Mouse (Mus musculus): Measurements from ENCODE around the gene Mypop. TPM values are rescaled to one million over a fixed set of nuclear protein-coding genes. Genes with fewer than 3 reads are reported as not detected.

The Mypop gene
- polyA plus RNA-seq, 1 experiment from 2014 or later, result 3.3 TPM

- no peaks in the 10 kb centered on the region for H3K9me3 ChIP-seq (replicated peaks; ENCODE audit: low read length)
- no peak overlapping the region for H3K27ac ChIP-seq
- ATAC-seq (replicated peaks; ENCODE audit: low FRiP score, low read depth) (no peak), DNase-seq (ENCODE audit: low spot score) (no peak)
- no peak overlapping the region for H3K4me2 ChIP-seq (ENCODE audit: low read length)
- H3K4me3 ChIP-seq (replicated peaks; ENCODE audit: low read depth, low read length), result no peak overlapping the region
- no peak for TF ChIP-seq CTCF (IDR thresholded peaks at IDR 0.05; ENCODE audit: low read depth)
- no peak overlapping the region for H3K9ac ChIP-seq (ENCODE audit: low read depth, low read length)
- no peaks in the 10 kb centered on the region for H3K27me3 ChIP-seq (ENCODE audit: insufficient read depth, low read length)
- 63% methylated on average over 4 of the region's 4 CpGs for WGBS
- H3K36me3 ChIP-seq (ENCODE audit: insufficient read depth, low read length), result peaks cover 49% of the 10 kb centered on the region
- no peaks in the 10 kb centered on the region for H3K4me1 ChIP-seq (replicated peaks; ENCODE audit: insufficient read depth, low read length)
These were observed 60.1 kb downstream of the Mypop start for GRCm38 (mm10) chr7:19051161-19051560.

Other genes with a start within 250 kb of the Mypop start
- not detected in 2 replicates for gene Psg19, start 192.7 kb upstream of the Mypop start, polyA plus RNA-seq (2015; fragmentation: Nextera tagmentation; extraction: Ambion mirVana)
- gene Psg17, start 169.6 kb upstream of the Mypop start, polyA plus RNA-seq (2015; fragmentation: Nextera tagmentation; extraction: Ambion mirVana), result 0.13 TPM in 1 of 2 replicates, not detected in the other
- gene Mill2, start 151.3 kb upstream of the Mypop start, polyA plus RNA-seq (2015; fragmentation: Nextera tagmentation; extraction: Ambion mirVana), result 2.0 and 2.5 TPM in 2 replicates
- 2.6 and 3.2 TPM in 2 replicates for gene Pglyrp1, start 119.9 kb upstream of the Mypop start, polyA plus RNA-seq (2015; fragmentation: Nextera tagmentation; extraction: Ambion mirVana)
- gene Ccdc61, start 80.8 kb upstream of the Mypop start, polyA plus RNA-seq (2015; fragmentation: Nextera tagmentation; extraction: Ambion mirVana), result 22.4 and 26.3 TPM in 2 replicates
- gene Nova2, start 65.4 kb upstream of the Mypop start, polyA plus RNA-seq (2015; fragmentation: Nextera tagmentation; extraction: Ambion mirVana), result 0.55 and 0.58 TPM in 2 replicates
- 0.09 TPM in 1 of 2 replicates, not detected in the other for gene Nanos2, start 3.8 kb upstream of the Mypop start, polyA plus RNA-seq (2015; fragmentation: Nextera tagmentation; extraction: Ambion mirVana)
- 15.2 and 17.3 TPM in 2 replicates for gene Irf2bp1, start 12.8 kb downstream of the Mypop start, polyA plus RNA-seq (2015; fragmentation: Nextera tagmentation; extraction: Ambion mirVana)
- 0.53 and 0.57 TPM in 2 replicates for gene Foxa3, start 32.3 kb downstream of the Mypop start, polyA plus RNA-seq (2015; fragmentation: Nextera tagmentation; extraction: Ambion mirVana)
- 16.6 and 17.6 TPM in 2 replicates for gene Sympk, start 33.1 kb downstream of the Mypop start, polyA plus RNA-seq (2015; fragmentation: Nextera tagmentation; extraction: Ambion mirVana)
- not detected in 2 replicates for gene Rsph6a, start 63.4 kb downstream of the Mypop start, polyA plus RNA-seq (2015; fragmentation: Nextera tagmentation; extraction: Ambion mirVana)
- gene Dmwd, start 85.0 kb downstream of the Mypop start, polyA plus RNA-seq (2015; fragmentation: Nextera tagmentation; extraction: Ambion mirVana), result 12.2 and 16.9 TPM in 2 replicates
- 9.4 and 11.6 TPM in 2 replicates for gene Dmpk, start 92.6 kb downstream of the Mypop start, polyA plus RNA-seq (2015; fragmentation: Nextera tagmentation; extraction: Ambion mirVana)
- gene Six5, start 103.3 kb downstream of the Mypop start, polyA plus RNA-seq (2015; fragmentation: Nextera tagmentation; extraction: Ambion mirVana), result 7.6 and 7.9 TPM in 2 replicates
- gene Gm4969, start 127.1 kb downstream of the Mypop start, polyA plus RNA-seq (2015; fragmentation: Nextera tagmentation; extraction: Ambion mirVana), result 2.0 TPM in 2 replicates
- 12.1 and 13.0 TPM in 2 replicates for gene Fbxo46, start 128.6 kb downstream of the Mypop start, polyA plus RNA-seq (2015; fragmentation: Nextera tagmentation; extraction: Ambion mirVana)
- 13.3 and 15.4 TPM in 2 replicates for gene Qpctl, start 158.0 kb downstream of the Mypop start, polyA plus RNA-seq (2015; fragmentation: Nextera tagmentation; extraction: Ambion mirVana)
- 119 and 127 TPM in 2 replicates for gene Snrpd2, start 158.5 kb downstream of the Mypop start, polyA plus RNA-seq (2015; fragmentation: Nextera tagmentation; extraction: Ambion mirVana)
- gene Gipr, start 174.9 kb downstream of the Mypop start, polyA plus RNA-seq (2015; fragmentation: Nextera tagmentation; extraction: Ambion mirVana), result 0.08 and 0.09 TPM in 2 replicates
- gene Eml2, start 185.2 kb downstream of the Mypop start, polyA plus RNA-seq (2015; fragmentation: Nextera tagmentation; extraction: Ambion mirVana), result 10.6 and 13.1 TPM in 2 replicates
- gene Gpr4, start 221.3 kb downstream of the Mypop start, polyA plus RNA-seq (2015; fragmentation: Nextera tagmentation; extraction: Ambion mirVana), result 5.1 and 5.2 TPM in 2 replicates
- 30.4 and 30.5 TPM in 2 replicates for gene Opa3, start 237.1 kb downstream of the Mypop start, polyA plus RNA-seq (2015; fragmentation: Nextera tagmentation; extraction: Ambion mirVana)

Measured in kidney, postnatal 0 days (tissue).